ENCODE assay signal across 8 mouse cellular contexts in the genomic region with DNA sequence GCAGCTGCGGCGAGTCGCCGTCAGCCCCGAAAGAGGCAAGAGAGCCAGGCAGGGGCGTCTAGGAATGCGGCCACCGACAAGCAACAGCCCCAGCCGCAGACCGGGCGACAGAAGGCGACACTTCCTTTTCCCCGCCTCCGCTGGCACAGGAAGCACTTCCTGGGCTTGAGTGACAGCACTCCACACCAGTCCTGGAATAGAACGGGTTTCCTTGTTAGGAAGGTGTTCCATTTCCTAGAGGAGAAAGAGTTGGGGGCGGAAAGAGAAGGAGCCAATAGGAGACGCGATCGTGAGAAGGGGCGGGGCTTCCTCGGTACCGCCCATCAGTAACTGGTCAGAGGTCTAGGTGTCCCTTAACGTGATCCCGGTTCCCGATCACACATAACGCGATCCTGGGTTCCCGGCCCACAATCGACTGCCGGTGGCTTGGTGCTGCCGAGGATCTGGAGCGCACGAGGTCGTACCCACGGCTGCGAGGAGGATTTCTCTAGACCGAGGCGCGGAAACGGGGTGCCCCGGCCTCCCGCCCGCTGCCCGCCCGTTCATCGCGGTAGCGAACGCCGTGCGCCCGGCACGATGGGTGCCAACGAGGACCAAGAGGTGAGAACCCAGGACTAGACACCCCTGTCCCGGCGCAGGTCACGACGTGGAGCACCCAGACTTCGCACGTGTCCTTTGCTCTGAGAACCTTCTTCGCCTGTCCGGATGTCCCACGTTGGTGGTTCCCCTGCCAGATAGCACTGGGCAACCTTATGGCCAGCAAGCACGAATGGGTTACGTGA. TPM values are rescaled to one million over a fixed set of nuclear protein-coding genes. Genes with fewer than 3 reads are reported as not detected.
DNase-seq lines count a peak whose midpoint lies in the region; ATAC-seq and TF ChIP-seq lines count a peak whose summit lies in the region.

A gene (minus strand): TSS at position 127 of the 782 bp plus-strand sequence.
A gene (plus strand): TSS at position 321 of the 782 bp plus-strand sequence.

- POLR2A ChIA-PET in Patski (lab: Charles Lee), result no interaction called here

- WGBS in hindbrain, embryonic 13.5 days, result under 1% methylated on average over 65 of the region's 65 CpGs

- no peak for TF ChIP-seq CTCF in Patski (IDR thresholded peaks at IDR 0.05)

- in situ Hi-C loops in Patski (cut with MboI; ENCODE audit: low pct_unique_long_range_greater_than_20kb), result loop anchor here (5.0 kb wide), 1 partner anchor 144 kb away; a partner anchor contains a TSS

- H3K27me3 ChIP-seq in Patski, result no peaks in the 10 kb centered on the region
- no peaks in the 10 kb centered on the region for H3K27me3 ChIP-seq in hindbrain, embryonic 13.5 days

- CTCF ChIA-PET in Patski (lab: Charles Lee), result no interaction called here

- peak within 1 kb of the TSS; percentile 85 for H3K4me3 ChIP-seq in hindbrain, embryonic 13.5 days

- no peaks in the 10 kb centered on the region for H3K9me3 ChIP-seq in hindbrain, embryonic 13.5 days

- H3K36me3 ChIP-seq in hindbrain, embryonic 13.5 days, result peaks cover 23% of the 10 kb centered on the region

- H3K9ac ChIP-seq in hindbrain, embryonic 13.5 days, result peak within 1 kb of the TSS; percentile 93

- H3K4me2 ChIP-seq in hindbrain, embryonic 13.5 days, result peak within 1 kb of the TSS; percentile 86

- ATAC-seq in Patski, result peak; percentile 100
- peak; percentile 100 for ATAC-seq in hindbrain, embryonic 13.5 days (ENCODE audit: low FRiP score)

- H3K27ac ChIP-seq in hindbrain, embryonic 13.5 days, result peak within 1 kb of the TSS; percentile 89

- H3K4me1 ChIP-seq in hindbrain, embryonic 13.5 days (replicated peaks), result peaks cover 34% of the 10 kb centered on the region

- DNase-seq in Patski (ENCODE audit: low read depth, low spot score), result peak; percentile 90
- peak; percentile 97 for DNase-seq in cerebellum, postnatal 14 days
- DNase-seq in frontal cortex, postnatal 14 days (ENCODE audit: low spot score in 2 of 2), result peak; percentile 94 to 97
- DNase-seq in layer of hippocampus, postnatal 25 days (ENCODE audit: extremely low spot score in 1 of 2, low spot score in 1 of 2), result peak; percentile 81 to 86
- DNase-seq in lung, postnatal 25 days (ENCODE audit: low spot score), result peak; percentile 99
- peak; percentile 99 for DNase-seq in retina, embryonic 14.5 days (ENCODE audit: low spot score)
- DNase-seq in thymus, postnatal 4 days, result peak; percentile 93

RNA-seq across cellular contexts. Expression of the first gene that starts in this region (rescaled TPM):
- polyA plus RNA-seq in Patski (2021), result 40.4 TPM
- 38.7 and 40.0 TPM in 2 replicates for polyA plus RNA-seq in hindbrain, embryonic 13.5 days (2015; fragmentation: Nextera tagmentation; extraction: Ambion mirVana)
- 10 to 100 TPM; 52.9 to 53.6 TPM for total RNA-seq in layer of hippocampus, postnatal 25 days (2021)

RNA-seq across cellular contexts. Expression of the second gene that starts in this region (rescaled TPM):
- polyA plus RNA-seq in Patski (2021), result 34.6 TPM
- polyA plus RNA-seq in hindbrain, embryonic 13.5 days (2015; fragmentation: Nextera tagmentation; extraction: Ambion mirVana), result 37.6 and 39.4 TPM in 2 replicates
- total RNA-seq in layer of hippocampus, postnatal 25 days (2021), result 10 to 100 TPM; 31.4 to 33.8 TPM

Comparison
In these comparisons a context has a peak if more than half of its experiments do, and no peak if none do; other contexts are left out.
1. Peak in every context shown above with its lines: DNase-seq, ATAC-seq, H3K4me3 ChIP-seq and H3K27ac ChIP-seq.